Mouse (Mus musculus) brain, embryonic 14.5 days (tissue): ENCODE measurements around the gene Tet2.

ENCODE experiments used
- CTCF ChIP-seq: fragments of 200-500 bp; IDR thresholded peaks from 2 replicates; pipeline ENCODE4 v1.5.1; 2012; ENCODE audit warnings: inconsistent platforms, mild to moderate bottlenecking, moderate library complexity, borderline replicate concordance; ENCODE audit not compliant: insufficient read depth, insufficient read length; ENCODE audit errors: extremely low read depth
- POLR2A ChIP-seq: fragments of 200-500 bp; IDR thresholded peaks from 2 replicates; pipeline ENCODE4 v1.6.1; 2012; ENCODE audit warnings: mild to moderate bottlenecking, inconsistent platforms, borderline replicate concordance; ENCODE audit not compliant: poor library complexity, insufficient read depth, insufficient read length, severe bottlenecking; ENCODE audit errors: extremely low read depth

GRCm38 (mm10) chr3:133544551-133545303 is at the start of gene Tet2:
- no peak for TF ChIP-seq POLR2A
- TF ChIP-seq CTCF, result no peak
